Mouse (Mus musculus): Measurements from ENCODE around the gene Prl7a1. TPM values are rescaled to one million over a fixed set of nuclear protein-coding genes. Genes with fewer than 3 reads are reported as not detected.

The Prl7a1 gene
- polyA plus RNA-seq (2012; rRNA removed), result not detected in 2 replicates

DNA sequence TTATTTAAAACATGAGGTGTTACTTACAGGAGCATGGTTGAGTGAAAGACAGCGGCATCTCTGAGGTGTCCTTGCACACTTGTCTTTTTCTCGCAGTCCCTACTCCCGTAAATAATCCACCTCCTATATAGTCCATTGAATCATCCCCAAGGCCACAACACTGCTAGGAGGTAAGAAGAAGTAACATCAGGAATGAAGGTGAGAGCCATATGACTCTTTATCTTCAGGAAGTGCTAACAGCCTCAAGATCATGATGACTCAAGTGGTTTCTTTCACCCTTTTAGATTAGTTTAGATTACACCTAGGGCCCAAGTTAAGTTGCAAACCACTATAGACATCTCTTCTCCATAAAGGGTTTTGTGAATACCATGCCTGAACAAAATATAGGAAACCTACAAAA is at the start of gene Prl7a1:
Gene Prl7a1 (minus strand): TSS at position 101 of the 400 bp plus-strand sequence.
- Histone ChIP-seq H3K4me1 (ENCODE audit: control insufficient read depth, insufficient read depth, insufficient read length, low read length) (no peaks in the 10 kb centered on the region), H3K36me3 (ENCODE audit: control insufficient read depth, insufficient read depth, low read length) (no peaks in the 10 kb centered on the region), H3K27ac (ENCODE audit: insufficient read depth, low read depth, low read length) (no peak within 1 kb of the TSS), H3K4me3 (ENCODE audit: low read depth, low read length) (no peak within 1 kb of the TSS), H3K27me3 (ENCODE audit: control insufficient read depth, insufficient read depth, low read length) (no peaks in the 10 kb centered on the region)
- TF ChIP-seq POLR2A (IDR thresholded peaks at IDR 0.05; ENCODE audit: low read depth, low read length) (no peak), CTCF (IDR thresholded peaks at IDR 0.05; ENCODE audit: extremely low read depth, insufficient read length, insufficient replicate concordance, low read depth, low read length) (no peak)
- 94% methylated on average over 3 of the region's 3 CpGs for WGBS

DNA sequence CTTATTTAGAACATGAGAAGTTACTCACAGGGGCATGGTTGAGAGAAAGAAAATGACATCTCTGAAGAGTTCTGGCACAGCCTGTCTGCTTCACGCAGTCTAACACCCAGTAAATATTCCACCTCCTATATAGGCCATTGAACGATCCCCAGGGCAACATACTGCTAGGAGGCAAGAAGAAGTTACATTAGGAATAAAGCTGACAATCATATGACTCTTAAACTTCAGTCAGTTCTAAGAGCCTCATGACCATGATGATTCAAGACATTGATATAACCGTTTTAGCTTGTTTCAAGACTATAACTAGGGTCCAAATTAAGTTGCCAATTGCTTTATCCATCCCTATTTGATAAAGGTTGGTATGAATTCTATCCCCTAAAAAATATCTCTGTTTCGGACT is 25.6 kb upstream of the Prl7a1 start, which contains the start of gene Prl7a2:
Gene Prl7a2 (minus strand): TSS at position 101 of the 400 bp plus-strand sequence.
- Histone ChIP-seq H3K36me3 (ENCODE audit: control insufficient read depth, insufficient read depth, low read length) (no peaks in the 10 kb centered on the region), H3K4me1 (ENCODE audit: control insufficient read depth, insufficient read depth, insufficient read length, low read length) (no peaks in the 10 kb centered on the region), H3K27ac (ENCODE audit: insufficient read depth, low read depth, low read length) (no peak within 1 kb of the TSS), H3K4me3 (ENCODE audit: low read depth, low read length) (no peak within 1 kb of the TSS), H3K27me3 (ENCODE audit: control insufficient read depth, insufficient read depth, low read length) (no peaks in the 10 kb centered on the region)
- WGBS, result 75% methylated on average over 4 of the region's 4 CpGs
- no peak for TF ChIP-seq POLR2A (IDR thresholded peaks at IDR 0.05; ENCODE audit: low read depth, low read length)
- TF ChIP-seq CTCF (IDR thresholded peaks at IDR 0.05; ENCODE audit: extremely low read depth, insufficient read length, insufficient replicate concordance, low read depth, low read length), result no peak

DNA sequence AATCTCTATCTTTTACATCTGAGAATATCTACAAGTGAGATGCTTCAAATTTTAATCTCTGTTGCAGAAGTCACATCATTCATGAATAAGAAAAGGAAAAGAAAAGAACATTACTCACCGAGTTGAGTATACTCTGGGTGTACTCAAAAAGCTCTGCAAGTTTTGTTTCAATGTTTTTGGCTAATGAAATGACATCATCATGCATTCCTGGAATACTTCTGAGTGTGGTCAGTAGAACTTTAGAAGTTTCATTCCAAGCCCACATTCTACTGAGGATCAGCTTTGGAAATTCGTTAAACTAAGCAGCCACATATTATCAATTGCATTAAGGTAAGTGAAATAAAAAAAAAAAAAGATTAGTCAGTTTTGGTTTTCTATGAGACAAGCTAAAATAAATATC is 18.5 kb upstream of the Prl7a1 start:
- Histone ChIP-seq H3K27ac (ENCODE audit: insufficient read depth, low read depth, low read length) (no peak overlapping the region), H3K4me1 (ENCODE audit: control insufficient read depth, insufficient read depth, insufficient read length, low read length) (no peaks in the 10 kb centered on the region), H3K36me3 (ENCODE audit: control insufficient read depth, insufficient read depth, low read length) (no peaks in the 10 kb centered on the region), H3K4me3 (ENCODE audit: low read depth, low read length) (no peak overlapping the region), H3K27me3 (ENCODE audit: control insufficient read depth, insufficient read depth, low read length) (no peaks in the 10 kb centered on the region)
- TF ChIP-seq POLR2A (IDR thresholded peaks at IDR 0.05; ENCODE audit: low read depth, low read length), result no peak
- no peak for TF ChIP-seq CTCF (IDR thresholded peaks at IDR 0.05; ENCODE audit: extremely low read depth, insufficient read length, insufficient replicate concordance, low read depth, low read length)
- 74% methylated on average over 2 of the region's 2 CpGs for WGBS

DNA sequence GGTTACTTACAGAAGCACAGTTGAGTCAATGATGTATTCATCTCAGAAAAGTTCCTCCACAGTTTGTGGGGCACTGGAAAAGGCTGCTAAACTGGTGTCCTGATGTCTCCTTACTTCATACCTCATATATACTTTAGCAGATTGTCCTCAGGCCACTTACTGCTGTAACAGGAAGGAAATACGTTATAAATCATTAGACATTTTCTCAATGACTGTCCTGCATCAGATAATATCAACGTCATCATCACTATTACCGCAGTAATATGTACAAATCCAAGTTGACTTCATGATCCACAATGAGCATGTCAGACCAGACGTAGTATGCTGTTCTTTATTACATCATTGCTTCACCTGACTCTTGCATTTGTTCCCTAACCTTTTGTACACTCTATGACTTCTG is 31.8 kb downstream of the Prl7a1 start, which contains the start of gene Prl7b1:
Gene Prl7b1 (minus strand): TSS at position 101 of the 400 bp plus-strand sequence.
- TF ChIP-seq POLR2A (IDR thresholded peaks at IDR 0.05; ENCODE audit: low read depth, low read length) (no peak), CTCF (IDR thresholded peaks at IDR 0.05; ENCODE audit: extremely low read depth, insufficient read length, insufficient replicate concordance, low read depth, low read length) (no peak)
- H3K4me1 ChIP-seq (ENCODE audit: control insufficient read depth, insufficient read depth, insufficient read length, low read length), result no peaks in the 10 kb centered on the region
- 58% methylated on average over 4 of the region's 4 CpGs for WGBS
- no peak within 1 kb of the TSS for H3K27ac ChIP-seq (ENCODE audit: insufficient read depth, low read depth, low read length)
- no peak within 1 kb of the TSS for H3K4me3 ChIP-seq (ENCODE audit: low read depth, low read length)
- no peaks in the 10 kb centered on the region for H3K36me3 ChIP-seq (ENCODE audit: control insufficient read depth, insufficient read depth, low read length)
- no peaks in the 10 kb centered on the region for H3K27me3 ChIP-seq (ENCODE audit: control insufficient read depth, insufficient read depth, low read length)

Other genes starting within 250 kb of the Prl7a1 start
- not detected in 2 replicates for gene Prl8a6, start 203.8 kb downstream of the Prl7a1 start, polyA plus RNA-seq (2012; rRNA removed)
- not detected in 2 replicates for gene Prl8a8, start 129.3 kb downstream of the Prl7a1 start, polyA plus RNA-seq (2012; rRNA removed)
- not detected in 2 replicates for gene Prl8a9, start 77.9 kb downstream of the Prl7a1 start, polyA plus RNA-seq (2012; rRNA removed)
- gene Prl8a1, start 60.3 kb downstream of the Prl7a1 start, polyA plus RNA-seq (2012; rRNA removed), result not detected in 2 replicates
- gene Prl7b1, start 31.9 kb downstream of the Prl7a1 start, polyA plus RNA-seq (2012; rRNA removed), result not detected in 2 replicates
- not detected in 2 replicates for gene Prl7a2, start 25.5 kb upstream of the Prl7a1 start, polyA plus RNA-seq (2012; rRNA removed)
- gene Prl7d1, start 74.2 kb upstream of the Prl7a1 start, polyA plus RNA-seq (2012; rRNA removed), result not detected in 2 replicates
- not detected in 2 replicates for gene Prl7c1, start 138.3 kb upstream of the Prl7a1 start, polyA plus RNA-seq (2012; rRNA removed)
- gene Prl2a1, start 159.2 kb upstream of the Prl7a1 start, polyA plus RNA-seq (2012; rRNA removed), result not detected in 2 replicates
- not detected in 2 replicates for gene Prl2c1, start 206.8 kb upstream of the Prl7a1 start, polyA plus RNA-seq (2012; rRNA removed)

All from small intestine, adult 2 months (tissue).